Mouse (Mus musculus): ENCODE results near the gene Trim14.

- no peak for TF ChIP-seq HCFC1 (IDR thresholded peaks at IDR 0.05; ENCODE audit: low read depth, low read length)
- TF ChIP-seq CTCF (conservative IDR thresholded peaks at IDR 0.05 in 1 of 2, IDR thresholded peaks at IDR 0.05 in 1 of 2; ENCODE audit: low read depth in 2 of 2, low read length in 2 of 2), result no peak
- TF ChIP-seq EP300 (IDR thresholded peaks at IDR 0.05; ENCODE audit: low read length), result no peak
- no peak for TF ChIP-seq CHD1 (IDR thresholded peaks at IDR 0.05; ENCODE audit: low read depth, low read length)
- no peak for TF ChIP-seq POLR2A (IDR thresholded peaks at IDR 0.05; ENCODE audit: low read depth, low read length)
- TF ChIP-seq MAX (IDR thresholded peaks at IDR 0.05; ENCODE audit: low read length), result no peak
Observed at GRCm38 (mm10) chr4:46503881-46504280, 32.1 kb downstream of the Trim14 start.

All from CH12.LX (cell line).